Mouse (Mus musculus) hindbrain, embryonic 11.5 days (tissue): ENCODE results near the gene Dph2. TPM values are rescaled to one million over a fixed set of nuclear protein-coding genes. Genes with fewer than 3 reads are reported as not detected.

Source experiments
- ATAC-seq: fragments of 200-750 bp; cut with Nextera tagmentation; 2 replicates; pipeline ENCODE4 v1.8.0; 2017; ENCODE audit warnings: mild to moderate bottlenecking, moderate TSS enrichment, moderate library complexity; ENCODE audit not compliant: low FRiP score
- DNase-seq: peaks from one replicate; pipeline ENCODE4 v3.0.0-alpha.2; 2015; ENCODE audit warnings: low spot score
- H3K27ac ChIP-seq: fragments of 300-500 bp; sonication (generic); 2 replicates; pipeline ENCODE4 v1.5.1; 2014; ENCODE audit warnings: mild to moderate bottlenecking, low read depth, low read length
- H3K27me3 ChIP-seq: fragments of 300-500 bp; sonication (generic); 2 replicates; pipeline ENCODE4 v1.6.1; 2014; ENCODE audit warnings: mild to moderate bottlenecking, low read length, moderate library complexity, mixed read lengths; ENCODE audit not compliant: control insufficient read depth, insufficient read depth
- H3K36me3 ChIP-seq: fragments of 300-500 bp; sonication (generic); 2 replicates; pipeline ENCODE4 v1.6.1; 2014; ENCODE audit warnings: mild to moderate bottlenecking, low read length, moderate library complexity, mixed read lengths; ENCODE audit not compliant: control insufficient read depth, insufficient read depth
- H3K4me1 ChIP-seq: fragments of 300-500 bp; sonication (generic); replicated peaks from 2 replicates; pipeline ENCODE4 v1.6.1; 2014; ENCODE audit warnings: low read length, mixed read lengths; ENCODE audit not compliant: control insufficient read depth, insufficient read depth
- H3K4me2 ChIP-seq: fragments of 300-500 bp; sonication (generic); replicated peaks from 2 replicates; pipeline ENCODE4 v1.6.1; 2014; ENCODE audit warnings: mild to moderate bottlenecking, low read depth, low read length
- H3K4me3 ChIP-seq: fragments of 300-500 bp; sonication (generic); 2 replicates; pipeline ENCODE4 v1.5.1; 2014; ENCODE audit warnings: low read depth, low read length
- H3K9ac ChIP-seq: fragments of 300-500 bp; sonication (generic); 2 replicates; pipeline ENCODE4 v1.6.1; 2014; ENCODE audit warnings: low read depth, low read length
- H3K9me3 ChIP-seq: fragments of 300-500 bp; sonication (generic); 2 replicates; pipeline ENCODE4 v1.6.1; 2016; ENCODE audit warnings: low read length; ENCODE audit not compliant: control insufficient read depth
- WGBS: fragments of 180-500 bp; shearing (Covaris S2); extraction: QIAGEN DNeasy Blood & Tissue Kit; methylation state at CpG from one replicate; pipeline ENCODE4 v1.1.7; 2014; 5-methylcytosine and 5-hydroxymethylcytosine counted together
- polyA plus RNA-seq: library from polyadenylated mRNA; unstranded; fragments of >200 nt; fragmentation: Nextera tagmentation; extraction: Ambion mirVana; gene quantifications from 2 replicates; pipeline ENCODE4 v1.2.1, GENCODE M21; 2014

Gene Dph2
- polyA plus RNA-seq: 21.0 and 26.8 TPM in 2 replicates

- Histone ChIP-seq H3K36me3 (peaks cover 3% of the 10 kb centered on the region; the same call in 1 of the 2 replicates), H3K4me3 (peak within 1 kb of the TSS; percentile 64), H3K9ac (peak within 1 kb of the TSS; percentile 40), H3K27me3 (no peaks in the 10 kb centered on the region), H3K9me3 (no peaks in the 10 kb centered on the region), H3K4me2 (peak within 1 kb of the TSS; percentile 89), H3K27ac (no peak within 1 kb of the TSS), H3K4me1 (no peaks in the 10 kb centered on the region)
- DNase-seq: peak; percentile 89
- peak; percentile 85 for ATAC-seq
- WGBS: 0% methylated on average over 21 of the region's 21 CpGs
Observed at GRCm38 (mm10) chr4:117891738-117892161, at the start of gene Dph2. Gene Dph2 (minus strand): TSS chr4:117892032.

- no peak overlapping the region for H3K4me3 ChIP-seq
- H3K4me1 ChIP-seq: no peaks in the 10 kb centered on the region
- ATAC-seq (no peak), DNase-seq (no peak)
- H3K9me3 ChIP-seq: no peaks in the 10 kb centered on the region
- no peaks in the 10 kb centered on the region for H3K36me3 ChIP-seq
- no peaks in the 10 kb centered on the region for H3K27me3 ChIP-seq
- no peak overlapping the region for H3K4me2 ChIP-seq
- H3K9ac ChIP-seq: no peak overlapping the region
- H3K27ac ChIP-seq: no peak overlapping the region
- WGBS: 97% methylated on average over 5 of the region's 5 CpGs
Observed at GRCm38 (mm10) chr4:117936964-117937363, 45.1 kb upstream of the Dph2 start.

GRCm38 (mm10) chr4:117934081-117934480, 42.2 kb upstream of the Dph2 start:
- 88% methylated on average over 4 of the region's 4 CpGs for WGBS
- no peaks in the 10 kb centered on the region for H3K36me3 ChIP-seq
- no peak overlapping the region for H3K4me2 ChIP-seq
- H3K9me3 ChIP-seq: no peaks in the 10 kb centered on the region
- H3K9ac ChIP-seq: no peak overlapping the region
- no peak overlapping the region for H3K27ac ChIP-seq
- ATAC-seq: no peak
- H3K27me3 ChIP-seq: peaks cover 14% of the 10 kb centered on the region
- no peak overlapping the region for H3K4me3 ChIP-seq
- DNase-seq: no peak
- peaks cover 5% of the 10 kb centered on the region; the same call in 1 of the 2 replicates for H3K4me1 ChIP-seq

- Histone ChIP-seq H3K36me3 (no peaks in the 10 kb centered on the region), H3K9ac (no peak overlapping the region), H3K4me3 (no peak overlapping the region), H3K4me1 (peaks cover 5% of the 10 kb centered on the region; the same call in 1 of the 2 replicates), H3K27ac (no peak overlapping the region), H3K4me2 (no peak overlapping the region), H3K27me3 (peaks cover 17% of the 10 kb centered on the region), H3K9me3 (no peaks in the 10 kb centered on the region)
- WGBS: 84% methylated on average over 5 of the region's 5 CpGs
- no peak for ATAC-seq
- no peak for DNase-seq
Observed at GRCm38 (mm10) chr4:117933248-117933647, 41.4 kb upstream of the Dph2 start.

- Histone ChIP-seq H3K4me3 (peak within 1 kb of the TSS; percentile 24), H3K27me3 (peaks cover 45% of the 10 kb centered on the region), H3K4me2 (peak within 1 kb of the TSS; percentile 54), H3K4me1 (peaks cover 6% of the 10 kb centered on the region), H3K9me3 (no peaks in the 10 kb centered on the region), H3K9ac (peak within 1 kb of the TSS; percentile 8; the same call in 1 of the 2 replicates), H3K27ac (no peak within 1 kb of the TSS), H3K36me3 (no peaks in the 10 kb centered on the region)
- ATAC-seq: no peak
- peak; percentile 49 for DNase-seq
- WGBS: under 1% methylated on average over 32 of the region's 33 CpGs
Observed at GRCm38 (mm10) chr4:117929391-117929881, 37.6 kb upstream of the Dph2 start, which contains the start of gene Artn. Gene Artn (minus strand): TSS chr4:117929763.

GRCm38 (mm10) chr4:117928699-117929241, 36.9 kb upstream of the Dph2 start:
- 4% methylated on average over 13 of the region's 13 CpGs for WGBS
- Histone ChIP-seq H3K9ac (peak overlapping the region; percentile 8; the same call in 1 of the 2 replicates), H3K27ac (no peak overlapping the region), H3K27me3 (peaks cover 45% of the 10 kb centered on the region), H3K9me3 (no peaks in the 10 kb centered on the region), H3K4me3 (peak overlapping the region; percentile 24), H3K4me1 (peaks cover 6% of the 10 kb centered on the region), H3K4me2 (peak overlapping the region; percentile 54), H3K36me3 (no peaks in the 10 kb centered on the region)
- DNase-seq: peak; percentile 56
- ATAC-seq: peak; percentile 12; the same call in 1 of the 2 replicates

GRCm38 (mm10) chr4:117928234-117928633, 36.4 kb upstream of the Dph2 start:
- peak; percentile 88 for DNase-seq
- ATAC-seq: peak; percentile 36
- Histone ChIP-seq H3K9ac (no peak overlapping the region), H3K9me3 (no peaks in the 10 kb centered on the region), H3K4me1 (peaks cover 6% of the 10 kb centered on the region), H3K4me3 (no peak overlapping the region), H3K27ac (no peak overlapping the region), H3K27me3 (peaks cover 45% of the 10 kb centered on the region), H3K36me3 (no peaks in the 10 kb centered on the region), H3K4me2 (no peak overlapping the region)
- WGBS: 9% methylated on average over 6 of the region's 6 CpGs

- peak; percentile 75 for ATAC-seq
- 2% methylated on average over 47 of the region's 71 CpGs for WGBS
- H3K27ac ChIP-seq: no peak overlapping the region
Observed at GRCm38 (mm10) chr4:117926545-117927482, 35.0 kb upstream of the Dph2 start.

More at GRCm38 (mm10) chr4:117926545-117927482, 35.0 kb upstream of the Dph2 start:
- Histone ChIP-seq H3K36me3 (no peaks in the 10 kb centered on the region), H3K9me3 (no peaks in the 10 kb centered on the region), H3K4me2 (peak overlapping the region; percentile 92), H3K9ac (peak overlapping the region; percentile 59), H3K4me3 (peak overlapping the region; percentile 47), H3K27me3 (peaks cover 45% of the 10 kb centered on the region), H3K4me1 (peaks cover 6% of the 10 kb centered on the region)
- peak; percentile 71 for DNase-seq
